Mouse (Mus musculus) liver, postnatal 0 days (tissue): ENCODE measurements at regions not wholly inside any gene's neighbourhood (a gene's known extent, or its start where the extent isn't known, plus 50 kb on each side); places are given as distances from the start of the nearest gene placed in this dataset.

Experiments
- ATAC-seq: fragments of 200-750 bp; cut with Nextera tagmentation; 2 replicates; pipeline ENCODE4 v1.8.0; 2017; ENCODE audit warnings: mild to moderate bottlenecking, moderate library complexity
- DNase-seq: peaks from one replicate; pipeline ENCODE4 v3.0.0-alpha.2; 2016
- H3K27ac ChIP-seq: fragments of 300-500 bp; sonication (generic); 2 replicates; pipeline ENCODE4 v1.5.1; 2014; ENCODE audit warnings: antibody characterized with exemption, moderate library complexity, mild to moderate bottlenecking, low read depth
- H3K27me3 ChIP-seq: fragments of 300-500 bp; sonication (generic); 2 replicates; pipeline ENCODE4 v1.6.1; 2014; ENCODE audit warnings: low read length, control low read depth, mixed read lengths; ENCODE audit not compliant: insufficient read depth
- H3K36me3 ChIP-seq: fragments of 300-500 bp; sonication (generic); replicated peaks from 2 replicates; pipeline ENCODE4 v1.6.1; 2014; ENCODE audit warnings: mild to moderate bottlenecking, control low read depth, low read length, moderate library complexity, mixed read lengths; ENCODE audit not compliant: insufficient read depth
- H3K4me1 ChIP-seq: fragments of 300-500 bp; sonication (generic); 2 replicates; pipeline ENCODE4 v1.6.1; 2014; ENCODE audit warnings: antibody characterized with exemption, mild to moderate bottlenecking, control low read depth; ENCODE audit not compliant: insufficient read depth
- H3K4me2 ChIP-seq: fragments of 300-500 bp; sonication (generic); 2 replicates; pipeline ENCODE4 v1.6.1; 2014; ENCODE audit warnings: low read depth, mild to moderate bottlenecking, low read length, moderate library complexity, mixed read lengths
- H3K4me3 ChIP-seq: fragments of 300-500 bp; sonication (generic); 2 replicates; pipeline ENCODE4 v1.5.1; 2014; ENCODE audit warnings: low read depth, low read length
- H3K9ac ChIP-seq: fragments of 300-500 bp; sonication (generic); replicated peaks from 2 replicates; pipeline ENCODE4 v1.6.1; 2014; ENCODE audit warnings: mild to moderate bottlenecking, moderate library complexity
- H3K9me3 ChIP-seq: fragments of 300-500 bp; sonication (generic); 2 replicates; pipeline ENCODE4 v1.6.1; 2016; ENCODE audit warnings: mild to moderate bottlenecking, control low read depth, low read length, mixed read lengths
- CTCF ChIP-seq: sonication (generic); IDR thresholded peaks from 2 replicates; pipeline ENCODE4 v1.5.1; 2016; ENCODE audit warnings: antibody characterized with exemption, low read depth
- EP300 ChIP-seq: IDR thresholded peaks from 2 replicates; pipeline ENCODE4 v1.6.1; 2016; ENCODE audit warnings: antibody characterized with exemption, low read depth, mild to moderate bottlenecking
- WGBS: fragments of 180-500 bp; shearing (Covaris S2); extraction: QIAGEN DNeasy Blood & Tissue Kit; methylation state at CpG from one replicate; pipeline ENCODE4 v1.1.7; 2014; ENCODE audit not compliant: insufficient replicate concordance; 5-methylcytosine and 5-hydroxymethylcytosine counted together

- H3K27me3 ChIP-seq = no peaks in the 10 kb centered on the region
- H3K9me3 ChIP-seq = no peaks in the 10 kb centered on the region
- ATAC-seq = no peak
- 62% methylated on average over 4 of the region's 4 CpGs for WGBS
- TF ChIP-seq EP300 = no peak
- TF ChIP-seq CTCF = no peak
- H3K4me3 ChIP-seq = no peak overlapping the region
- H3K27ac ChIP-seq = no peak overlapping the region
- H3K9ac ChIP-seq = no peak overlapping the region
- no peak overlapping the region for H3K4me2 ChIP-seq
- DNase-seq = no peak
- no peaks in the 10 kb centered on the region for H3K4me1 ChIP-seq
- H3K36me3 ChIP-seq = no peaks in the 10 kb centered on the region
Observed at GRCm38 (mm10) chr6:89262958-89263357, 99.5 kb downstream of the Plxna1 start.

GRCm38 (mm10) chr6:89265296-89265695 is 97.1 kb downstream of the Plxna1 start:
- TF ChIP-seq CTCF (no peak), EP300 (no peak)
- Histone ChIP-seq H3K27me3 (no peaks in the 10 kb centered on the region), H3K4me3 (no peak overlapping the region), H3K4me2 (no peak overlapping the region), H3K27ac (no peak overlapping the region), H3K9me3 (no peaks in the 10 kb centered on the region), H3K9ac (no peak overlapping the region), H3K36me3 (no peaks in the 10 kb centered on the region), H3K4me1 (no peaks in the 10 kb centered on the region)
- DNase-seq (no peak), ATAC-seq (no peak)
- 33% methylated on average over 3 of the region's 3 CpGs for WGBS
